Mouse (Mus musculus) gastrocnemius, postnatal 25 days (tissue): ENCODE results near the gene Plxna4. TPM values are rescaled to one million over a fixed set of nuclear protein-coding genes. Genes with fewer than 3 reads are reported as not detected.
A peak's percentile ranks its signal among the peaks of the same experiment; 100 is the strongest.

Experiments used
- DNase-seq: peaks from one replicate; pipeline ENCODE4 v3.0.0; 2022
- total RNA-seq, 2 experiments: library from RNA; stranded (reverse); gene quantifications; 1 replicate in 1 of 2; 2 replicates in 1 of 2; pipeline ENCODE4 v1.2.3; 2021

Plxna4 gene
- total RNA-seq, 2 experiments from 2014 or later, result 3.0 to 4.6 TPM

- DNase-seq, result peak; percentile 31
These were observed 420.3 kb downstream of the Plxna4 start for GRCm38 (mm10) chr6:32167725-32168124.

GRCm38 (mm10) chr6:32160370-32160769 lies 427.6 kb downstream of the Plxna4 start:
- DNase-seq, result no peak

- DNase-seq, result no peak
These were observed 428.1 kb downstream of the Plxna4 start for GRCm38 (mm10) chr6:32159931-32160330.

DNA sequence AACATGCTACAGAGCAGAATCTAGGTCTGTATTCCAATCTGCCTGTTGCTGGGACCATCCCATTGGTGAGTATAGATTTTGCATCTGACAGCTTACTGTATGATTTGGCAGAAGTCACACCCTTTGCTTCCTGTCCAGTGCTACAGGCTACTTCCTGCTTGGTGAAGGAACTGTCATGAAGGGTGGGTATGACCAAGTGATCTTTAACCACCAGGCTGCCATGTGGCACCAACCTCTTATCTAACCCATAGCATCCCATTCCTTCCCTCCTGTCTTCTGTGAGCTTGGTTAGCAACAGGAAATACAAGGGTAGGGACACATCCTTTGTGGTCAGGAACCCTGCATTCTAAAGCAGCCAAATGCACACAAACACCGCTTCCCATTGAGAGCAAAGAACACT lies 429.6 kb downstream of the Plxna4 start:
- DNase-seq, result no peak

DNA sequence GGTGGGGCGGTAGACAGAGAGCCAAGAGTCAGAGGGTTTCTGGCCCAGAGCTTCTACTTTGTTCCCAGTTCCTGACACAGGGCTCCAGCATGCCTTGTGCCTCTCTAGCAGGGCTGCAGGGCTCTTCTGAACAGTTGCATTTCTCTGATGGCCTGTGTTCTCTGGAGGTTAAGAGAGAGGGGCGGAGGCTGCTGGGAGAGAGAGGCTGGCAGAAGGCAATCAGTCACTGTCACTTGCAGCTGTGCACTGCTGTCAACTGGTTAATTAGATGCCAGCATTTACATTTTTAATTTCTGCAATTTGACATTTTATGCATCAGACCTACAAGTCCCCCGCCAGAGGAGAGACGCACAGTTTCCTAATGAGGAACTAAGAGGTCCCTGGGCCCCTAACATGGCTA lies 434.8 kb downstream of the Plxna4 start:
- DNase-seq, result no peak

GRCm38 (mm10) chr6:32150836-32151235 lies 437.2 kb downstream of the Plxna4 start:
- no peak for DNase-seq

GRCm38 (mm10) chr6:32144771-32145170 lies 443.2 kb downstream of the Plxna4 start:
- DNase-seq, result no peak

DNA sequence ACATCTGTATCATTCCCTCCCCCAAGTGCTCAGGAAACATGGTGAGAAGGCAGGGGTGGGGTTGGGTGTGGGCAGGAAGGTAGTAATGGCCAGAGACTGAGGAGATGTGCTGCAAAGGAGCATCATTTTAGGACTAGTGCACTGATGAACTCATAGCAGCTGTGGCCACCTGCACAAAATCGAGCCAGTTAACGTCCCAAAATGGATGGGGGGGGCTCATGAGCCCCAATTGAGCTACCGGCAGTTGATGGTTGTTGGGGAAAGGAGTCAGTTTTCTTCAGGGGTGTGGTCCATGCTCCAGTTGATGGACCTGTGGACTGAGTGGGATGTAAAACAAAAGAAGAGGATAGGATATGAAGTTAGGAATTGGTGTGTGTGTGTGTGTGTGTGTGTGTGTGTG lies 448.5 kb downstream of the Plxna4 start:
- DNase-seq, result no peak

DNA sequence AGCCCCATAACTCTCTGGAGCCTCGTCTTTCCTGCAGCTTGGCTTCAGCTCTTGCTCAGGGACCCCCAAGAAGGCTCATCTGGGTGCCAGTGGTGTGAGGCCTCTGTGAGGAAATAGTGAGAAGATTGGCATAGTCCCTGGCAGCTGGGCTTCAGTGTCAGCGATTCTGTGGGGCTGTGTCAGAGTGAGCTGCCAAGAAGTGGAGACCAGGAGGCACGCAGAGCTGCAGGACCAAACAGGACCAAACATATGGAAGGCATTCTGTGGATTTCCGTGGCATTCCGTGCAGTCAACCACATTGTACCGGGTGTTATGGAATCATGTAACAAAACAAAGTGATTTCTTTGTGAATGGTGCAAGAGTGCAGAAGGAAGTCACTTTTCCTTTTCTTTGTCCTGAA lies 461.1 kb downstream of the Plxna4 start:
- no peak for DNase-seq

DNA sequence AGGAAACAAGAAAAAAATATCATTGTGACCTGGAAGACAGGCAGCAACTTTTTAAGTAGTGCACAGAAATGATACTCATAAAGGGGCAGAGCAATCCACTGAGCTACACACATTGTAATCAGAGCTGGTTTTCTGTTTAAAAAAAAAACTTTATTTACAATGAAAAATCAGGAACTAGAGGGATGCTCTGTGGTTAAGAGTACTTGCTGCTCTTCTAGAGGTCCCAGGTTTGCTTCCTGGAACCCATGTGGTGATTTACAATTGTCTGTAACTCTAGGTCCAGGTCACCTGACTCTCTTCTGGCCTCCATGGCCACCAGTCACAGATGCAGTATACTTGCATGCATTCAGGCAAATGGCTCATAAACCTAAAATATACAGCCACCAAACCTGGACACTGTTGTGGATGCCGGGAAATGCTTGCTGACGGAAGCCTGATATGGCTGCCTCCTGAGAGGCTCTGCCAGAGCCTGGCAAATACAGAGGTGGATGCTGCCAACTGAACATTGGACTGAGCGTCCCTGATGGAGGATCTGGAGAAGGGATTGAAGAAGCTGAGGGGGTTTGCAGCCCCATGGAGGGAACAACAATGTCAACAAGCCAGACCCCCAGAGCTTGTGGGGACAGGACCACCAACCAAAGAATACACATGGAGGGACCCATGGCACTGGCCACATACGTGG lies 465.3 kb downstream of the Plxna4 start:
- no peak for DNase-seq

- no peak for DNase-seq
These were observed 467.1 kb downstream of the Plxna4 start for GRCm38 (mm10) chr6:32120931-32121330.

GRCm38 (mm10) chr6:32109207-32109606 lies 478.8 kb downstream of the Plxna4 start:
- DNase-seq, result no peak

- no peak for DNase-seq
These were observed 482.3 kb downstream of the Plxna4 start for GRCm38 (mm10) chr6:32105547-32106275.
